Mouse (Mus musculus): Measurements from ENCODE around the gene Arfgap1.

The Arfgap1 gene

GRCm38 (mm10) chr2:180967010-180967763, at the start of gene Arfgap1:
TSS of gene Arfgap1 (plus strand) at chr2:180967225.
- DNase-seq = peak; percentile 92 to 94

DNA sequence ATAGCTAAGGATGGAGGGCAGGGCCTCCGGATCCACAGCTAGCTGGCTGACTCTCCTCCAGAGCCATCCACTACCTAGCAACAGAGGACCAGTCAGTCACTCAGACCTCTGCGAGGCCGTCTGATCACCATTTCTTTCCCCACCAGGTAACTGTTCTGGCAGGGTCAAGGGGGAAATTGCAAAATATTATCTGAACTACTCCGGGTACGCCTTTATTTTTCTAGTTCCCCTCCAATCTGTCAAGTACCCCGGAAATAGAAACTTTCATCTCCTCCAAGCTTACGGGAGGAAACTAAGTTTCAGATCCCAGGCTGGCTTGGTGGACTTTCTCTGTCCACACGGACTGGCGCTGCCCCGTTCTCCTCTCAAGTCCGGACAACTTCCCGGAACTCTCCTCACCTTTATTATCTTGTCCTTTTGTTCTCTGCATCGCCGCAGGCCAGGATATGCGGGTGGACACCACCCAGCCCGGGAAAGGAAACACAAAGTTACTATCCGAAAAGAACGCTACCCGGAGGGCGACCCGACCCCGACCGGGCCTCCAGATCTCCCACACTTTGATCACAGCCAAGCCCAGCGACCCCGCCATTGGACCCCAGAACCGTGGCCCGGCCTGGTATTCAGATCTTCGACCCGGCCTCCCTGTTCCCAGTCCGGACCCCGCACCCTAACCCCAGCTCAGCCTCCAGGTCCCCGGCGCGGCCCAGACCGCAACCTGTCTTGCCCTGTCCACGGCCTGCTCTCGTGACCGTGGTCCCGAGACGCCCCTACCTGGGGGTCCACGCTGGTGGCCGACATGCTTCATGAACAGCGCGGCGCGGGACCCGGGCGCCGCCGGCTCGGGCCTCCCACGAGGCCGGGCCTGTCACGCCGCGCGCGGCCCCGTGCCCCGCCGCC, 46.9 kb upstream of the Arfgap1 start:
- DNase-seq = peak; percentile 21 to 30

DNA sequence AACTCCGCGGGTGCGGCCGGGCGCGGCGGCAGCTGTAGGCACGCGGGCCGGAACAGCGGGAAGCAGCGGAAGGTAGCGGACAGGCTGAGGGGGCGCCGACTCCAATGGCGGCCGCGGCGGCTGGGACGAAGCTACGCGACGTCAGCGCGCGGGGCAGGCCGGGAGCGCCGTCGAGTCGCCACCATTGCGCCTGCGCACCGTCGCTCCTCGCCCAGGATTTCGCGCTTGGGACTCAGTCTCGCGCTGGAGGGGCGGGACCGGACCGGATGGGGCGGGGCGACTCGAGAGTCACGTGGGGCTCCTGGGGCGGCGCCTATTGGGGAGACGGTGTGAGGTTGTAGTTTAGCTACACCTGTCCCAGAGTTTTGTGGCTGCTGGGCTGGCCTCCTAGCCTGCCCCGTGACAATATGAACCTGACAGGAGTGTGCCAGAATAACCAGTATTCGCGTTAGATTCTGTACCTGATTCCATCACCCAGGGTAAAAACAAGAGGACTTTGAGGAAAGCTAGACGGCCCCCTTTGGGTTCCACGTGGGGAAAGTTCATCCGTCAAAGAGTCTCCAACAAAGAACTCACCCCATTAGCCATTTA, 46.1 kb upstream of the Arfgap1 start, which contains the start of gene Ythdf1:
Gene Ythdf1, minus strand, starts transcription at position 140 of the 591 bp plus-strand sequence.
- DNase-seq = peak; percentile 97 to 98

DNA sequence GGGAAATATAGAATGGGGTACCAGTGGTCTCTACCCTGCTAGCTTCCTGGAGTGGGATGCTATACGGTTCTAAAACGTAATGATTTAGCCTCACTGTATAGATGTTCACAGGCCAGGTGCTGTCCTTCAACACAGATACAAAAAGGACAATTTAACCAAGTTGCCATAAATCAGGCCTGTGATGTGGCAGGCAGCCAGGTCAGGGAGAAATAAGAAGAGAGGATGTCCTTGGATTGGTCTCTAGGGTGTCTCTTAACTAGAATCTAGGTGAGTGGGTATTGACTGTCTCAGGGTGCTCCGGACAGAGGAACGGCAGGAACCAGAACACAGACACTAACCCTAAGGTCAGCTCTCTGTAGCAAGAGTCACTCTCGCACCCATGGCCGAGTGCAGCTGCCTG, 44.3 kb upstream of the Arfgap1 start:
- no peak for DNase-seq

DNA sequence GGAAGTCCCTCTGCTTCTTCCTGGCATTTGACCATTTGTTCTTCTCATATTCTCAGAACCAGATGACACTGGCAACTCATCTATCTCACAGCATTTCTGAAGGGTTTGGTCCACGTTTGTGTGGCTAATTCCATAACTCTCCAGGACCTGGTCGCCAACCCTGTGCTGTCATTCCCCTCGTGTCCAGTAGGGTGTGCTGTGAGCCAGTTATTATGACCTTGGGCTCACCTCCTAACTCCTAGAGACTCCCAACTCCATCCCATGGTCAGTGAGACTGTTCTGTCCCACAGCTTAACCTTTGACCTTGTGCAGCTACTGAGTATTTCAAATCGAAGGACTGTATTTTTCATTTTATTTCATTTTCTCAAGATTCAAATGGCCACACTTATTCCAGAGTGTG, 41.8 kb upstream of the Arfgap1 start:
- peak; percentile 62 to 66 for DNase-seq

GRCm38 (mm10) chr2:180928723-180929122, 38.3 kb upstream of the Arfgap1 start, which contains the start of gene Birc7:
TSS of gene Birc7 (plus strand) at chr2:180929023.
- no peak for DNase-seq

- DNase-seq = no peak
Measured at GRCm38 (mm10) chr2:180932418-180932817, 34.6 kb upstream of the Arfgap1 start.

GRCm38 (mm10) chr2:180940187-180940586, 26.8 kb upstream of the Arfgap1 start:
- DNase-seq = no peak

DNA sequence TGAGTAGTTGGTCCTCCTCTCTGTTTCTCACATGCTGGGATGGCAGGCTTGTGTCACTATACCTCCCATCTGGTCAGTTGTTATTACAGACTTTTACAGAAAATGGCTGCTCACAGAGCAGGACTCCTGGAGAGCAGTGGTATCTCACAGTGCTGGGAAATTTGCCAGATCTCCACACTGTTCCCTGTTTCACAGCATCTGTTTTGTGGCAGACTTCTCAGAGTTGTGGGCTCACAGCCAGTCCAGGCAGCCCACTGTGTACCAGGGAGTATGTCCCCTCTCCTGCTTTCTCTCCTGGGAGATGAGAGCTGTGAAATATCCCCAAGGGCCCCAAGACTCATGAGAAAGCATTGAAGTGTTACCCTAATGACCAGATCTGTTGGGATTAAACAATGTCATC, 25.2 kb upstream of the Arfgap1 start:
- DNase-seq = no peak

DNA sequence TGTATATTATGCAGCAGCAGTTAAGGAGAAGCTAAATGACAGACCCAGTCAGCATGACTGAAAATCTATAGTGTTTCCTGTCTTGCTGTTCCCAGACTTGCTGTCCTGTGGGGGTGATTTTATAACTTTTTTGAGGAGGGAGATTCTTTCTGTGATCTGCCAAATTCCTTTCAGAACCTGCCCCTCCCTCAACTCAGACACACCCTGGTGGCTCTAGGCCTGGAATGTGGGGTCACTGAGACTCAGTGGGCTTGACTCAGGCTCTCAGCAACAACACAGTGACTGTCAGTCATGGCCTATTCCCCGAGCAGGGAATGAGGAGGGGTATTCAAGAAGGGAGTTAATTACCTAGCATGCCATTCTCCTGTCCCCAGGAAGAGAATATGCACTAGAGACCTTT, 17.1 kb upstream of the Arfgap1 start:
- DNase-seq = no peak

DNA sequence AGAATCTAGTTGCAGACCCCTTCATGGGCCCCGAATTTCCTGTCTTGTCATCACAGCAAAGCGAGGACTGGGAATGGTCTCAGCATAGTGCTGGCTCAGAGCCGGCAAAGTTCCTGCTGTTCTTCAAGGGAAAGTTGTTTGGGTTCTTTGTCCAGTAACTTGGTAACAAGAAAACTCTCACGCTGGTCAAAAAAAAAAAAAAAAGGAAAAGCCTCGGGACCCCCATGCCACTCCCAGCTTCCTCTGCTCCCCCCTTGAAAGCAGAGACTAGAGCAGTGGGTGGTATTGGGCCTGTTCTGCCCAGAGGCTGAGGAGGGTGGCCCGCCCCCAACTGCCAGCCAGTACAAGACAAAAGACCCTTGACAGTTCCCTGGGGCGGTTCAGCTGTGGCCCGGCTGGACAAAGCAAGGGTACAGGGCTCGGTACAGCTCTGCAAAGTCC, 14.3 kb upstream of the Arfgap1 start:
- no peak for DNase-seq

GRCm38 (mm10) chr2:180953638-180954037, 13.4 kb upstream of the Arfgap1 start:
- no peak for DNase-seq

GRCm38 (mm10) chr2:180954061-180955047, 12.7 kb upstream of the Arfgap1 start, which contains the start of gene Nkain4:
TSS of gene Nkain4 (minus strand) at chr2:180954699.
- DNase-seq = peak; percentile 39 to 50

- DNase-seq = no peak
Measured at GRCm38 (mm10) chr2:180959605-180960004, 7.4 kb upstream of the Arfgap1 start.

DNA sequence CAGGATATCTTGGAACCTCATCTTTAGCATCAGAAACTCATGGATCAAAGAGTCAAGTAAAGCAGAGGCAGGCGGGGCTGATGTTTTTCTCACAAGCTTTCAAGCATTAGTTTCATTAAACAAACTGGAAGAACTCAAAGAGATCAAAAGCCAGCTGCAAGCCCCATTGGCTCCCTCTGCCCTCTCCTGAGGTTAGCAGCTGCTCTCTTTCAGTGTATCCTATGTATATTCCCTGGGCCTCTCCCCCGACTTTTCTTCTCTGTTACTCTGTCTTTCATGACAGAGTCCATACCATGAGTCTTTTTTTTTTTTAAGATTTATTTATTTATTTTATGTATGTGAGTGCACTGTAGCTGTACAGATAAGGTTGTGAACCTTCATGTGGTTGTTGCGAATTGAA, 6.8 kb upstream of the Arfgap1 start:
- no peak for DNase-seq

- DNase-seq = peak; percentile 33 to 38
Measured at GRCm38 (mm10) chr2:180962616-180963308, 4.3 kb upstream of the Arfgap1 start.

- peak; percentile 63 to 77 for DNase-seq
Measured at GRCm38 (mm10) chr2:180963956-180964355, 3.1 kb upstream of the Arfgap1 start.

- DNase-seq = peak in 1 of 2 experiments; percentile 32
Measured at GRCm38 (mm10) chr2:180966092-180966882, 738 bp upstream of the Arfgap1 start.

DNA sequence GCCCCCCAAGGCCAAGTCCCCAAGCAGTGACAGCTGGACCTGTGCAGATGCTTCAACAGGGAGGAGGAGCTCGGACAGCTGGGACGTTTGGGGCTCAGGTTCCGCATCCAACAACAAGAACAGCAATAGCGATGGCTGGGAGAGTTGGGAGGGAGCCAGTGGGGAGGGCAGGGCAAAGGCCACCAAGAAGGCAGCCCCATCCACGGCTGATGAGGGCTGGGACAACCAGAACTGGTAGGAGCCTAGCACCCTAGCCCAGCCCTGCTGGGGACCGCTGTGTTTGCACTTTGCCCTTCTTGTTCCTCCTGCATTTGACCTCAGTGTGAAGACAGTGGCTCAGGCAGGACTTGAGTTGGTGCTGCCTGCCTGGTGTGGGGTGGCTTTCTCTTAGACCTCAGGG, 14.1 kb downstream of the Arfgap1 start:
- DNase-seq = no peak

GRCm38 (mm10) chr2:180985635-180986034, 18.6 kb downstream of the Arfgap1 start:
- no peak for DNase-seq
